Mouse (Mus musculus) erythroblast, embryonic 14.5 days (primary cell): Measurements from ENCODE around the gene Src. TPM values are rescaled to one million over a fixed set of nuclear protein-coding genes. Genes with fewer than 3 reads are reported as not detected.

Experiments
- H3K27me3 ChIP-seq: 2 replicates; pipeline ENCODE4 v1.6.1; 2012; ENCODE audit warnings: inconsistent platforms; ENCODE audit not compliant: control insufficient read depth
- H3K36me3 ChIP-seq: 2 replicates; pipeline ENCODE4 v1.6.1; 2012; ENCODE audit warnings: mild to moderate bottlenecking, inconsistent platforms; ENCODE audit not compliant: control insufficient read depth
- H3K4me1 ChIP-seq: 2 replicates; pipeline ENCODE4 v1.6.1; 2012; ENCODE audit warnings: inconsistent platforms; ENCODE audit not compliant: control insufficient read depth
- H3K4me3 ChIP-seq: replicated peaks from 2 replicates; pipeline ENCODE3; 2012; ENCODE audit warnings: moderate library complexity, mild to moderate bottlenecking, inconsistent platforms
- H3K9me3 ChIP-seq: 2 replicates; pipeline ENCODE4 v1.6.1; 2012; ENCODE audit warnings: low read length, inconsistent platforms, mixed read lengths; ENCODE audit not compliant: control insufficient read depth
- GATA1 ChIP-seq: IDR thresholded peaks from 2 replicates; pipeline ENCODE4 v1.6.1; 2012; ENCODE audit warnings: low read length, inconsistent platforms, mixed read lengths
- TAL1 ChIP-seq: IDR thresholded peaks from 3 replicates; pipeline ENCODE4 v1.6.1; 2012; ENCODE audit warnings: low read length, inconsistent platforms, mixed read lengths
- polyA plus RNA-seq: library from polyadenylated mRNA; stranded (reverse); fragments of >175 nt; gene quantifications from 2 replicates; pipeline ENCODE4 v1.2.3, GENCODE M21; 2012

Gene Src
- polyA plus RNA-seq, 1 experiment, result 0.08 TPM

DNA sequence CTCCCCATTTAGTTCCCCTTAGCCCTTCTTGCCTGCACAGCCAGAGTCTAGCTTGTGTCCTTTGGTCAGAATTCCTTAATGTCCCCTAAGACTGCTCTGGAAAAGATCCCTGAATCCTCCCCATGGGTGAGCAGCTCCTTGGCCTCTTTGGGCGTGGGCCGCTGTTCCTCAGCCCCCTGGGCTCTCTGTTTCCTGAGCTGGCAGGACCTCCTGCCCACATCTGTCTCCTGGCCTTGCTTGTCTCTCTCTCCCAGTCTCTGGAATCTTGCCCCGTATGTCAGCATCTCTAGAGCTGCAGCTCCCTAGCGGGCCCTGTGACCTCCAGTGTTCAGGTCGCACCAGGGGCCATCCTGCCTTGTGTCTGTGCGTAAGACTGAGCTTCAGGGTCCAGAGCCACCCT lies 101.2 kb downstream of the Src start:
- Histone ChIP-seq H3K9me3 (no peaks in the 10 kb centered on the region), H3K36me3 (no peaks in the 10 kb centered on the region), H3K27me3 (no peaks in the 10 kb centered on the region), H3K4me1 (no peaks in the 10 kb centered on the region), H3K4me3 (no peak overlapping the region)
- TF ChIP-seq GATA1 (no peak), TAL1 (no peak)

DNA sequence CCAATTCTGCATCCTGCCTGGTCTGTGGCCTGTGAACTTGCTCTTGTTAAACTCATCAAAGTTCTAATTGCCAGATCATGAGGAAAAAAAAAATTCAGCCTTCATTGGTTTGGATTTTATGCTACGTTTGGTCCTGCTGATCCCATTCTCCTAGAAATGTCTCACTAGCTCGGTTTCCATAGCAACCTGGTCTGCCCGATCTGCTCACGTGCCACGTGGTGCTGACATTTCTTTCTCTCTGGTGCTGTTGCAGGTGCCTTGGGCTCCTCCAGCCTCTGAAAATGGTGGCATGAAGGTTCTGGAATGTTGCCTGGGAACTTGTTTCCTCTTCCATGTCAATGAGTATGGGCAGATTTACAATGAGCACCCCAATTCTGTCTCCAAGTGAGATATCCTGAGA lies 102.3 kb downstream of the Src start:
- Histone ChIP-seq H3K9me3 (no peaks in the 10 kb centered on the region), H3K36me3 (no peaks in the 10 kb centered on the region), H3K27me3 (no peaks in the 10 kb centered on the region), H3K4me1 (no peaks in the 10 kb centered on the region), H3K4me3 (no peak overlapping the region)
- no peak for TF ChIP-seq TAL1
- no peak for TF ChIP-seq GATA1

Other genes with a start within 250 kb of the Src start
- 0.50 and 0.59 TPM in 2 replicates for gene Rbl1, start 213.9 kb upstream of the Src start, polyA plus RNA-seq
- gene Rpn2, start 139.4 kb upstream of the Src start, polyA plus RNA-seq, result 4.6 and 6.0 TPM in 2 replicates
- not detected in 2 replicates for gene Mroh8, start 138.9 kb upstream of the Src start, polyA plus RNA-seq
- not detected in 2 replicates for gene Ghrh, start 70.9 kb upstream of the Src start, polyA plus RNA-seq
- gene Manbal, start 50.9 kb upstream of the Src start, polyA plus RNA-seq, result 3.7 and 4.9 TPM in 2 replicates
- gene Nnat, start 141.6 kb downstream of the Src start, polyA plus RNA-seq, result 0.03 TPM in 1 of 2 replicates, not detected in the other
- 0.66 and 0.85 TPM in 2 replicates for gene Blcap, start 152.8 kb downstream of the Src start, polyA plus RNA-seq